Mouse (Mus musculus) lung, postnatal 0 days (tissue): ENCODE data around the gene Nsd2. TPM values are rescaled to one million over a fixed set of nuclear protein-coding genes. Genes with fewer than 3 reads are reported as not detected.
"Not testable (repeated sequence)": the region's sequence is repeated elsewhere in the genome, so short reads cannot be mapped to it uniquely, and the experiment has no call there.

Experiments
- ATAC-seq: fragments of 200-750 bp; cut with Nextera tagmentation; 2 replicates; pipeline ENCODE4 v1.8.0; 2017; ENCODE audit warnings: moderate library complexity
- DNase-seq: peaks from one replicate; pipeline ENCODE4 v3.0.0-alpha.2; 2016; ENCODE audit warnings: low spot score
- H3K27ac ChIP-seq: fragments of 300-500 bp; sonication (generic); 2 replicates; pipeline ENCODE4 v1.5.1; 2014; ENCODE audit warnings: antibody characterized with exemption, mild to moderate bottlenecking, low read length, mixed read lengths
- H3K27me3 ChIP-seq: fragments of 300-500 bp; sonication (generic); replicated peaks from 2 replicates; pipeline ENCODE4 v1.6.1; 2014; ENCODE audit warnings: low read length, mixed read lengths; ENCODE audit not compliant: insufficient read depth
- H3K36me3 ChIP-seq: fragments of 300-500 bp; sonication (generic); 2 replicates; pipeline ENCODE4 v1.6.1; 2014; ENCODE audit warnings: low read length, mixed read lengths; ENCODE audit not compliant: insufficient read depth
- H3K4me1 ChIP-seq: fragments of 300-500 bp; sonication (generic); 2 replicates; pipeline ENCODE4 v1.6.1; 2014; ENCODE audit warnings: antibody characterized with exemption, low read depth, low read length, mixed read lengths; ENCODE audit not compliant: insufficient read depth
- H3K4me2 ChIP-seq: fragments of 300-500 bp; sonication (generic); replicated peaks from 2 replicates; pipeline ENCODE4 v1.6.1; 2014; ENCODE audit warnings: low read depth, mild to moderate bottlenecking, low read length, moderate library complexity, mixed read lengths
- H3K4me3 ChIP-seq: fragments of 300-500 bp; sonication (generic); 2 replicates; pipeline ENCODE4 v1.5.1; 2014; ENCODE audit warnings: low read depth, low read length
- H3K9ac ChIP-seq: fragments of 300-500 bp; sonication (generic); replicated peaks from 2 replicates; pipeline ENCODE4 v1.6.1; 2014; ENCODE audit warnings: low read depth, mild to moderate bottlenecking
- H3K9me3 ChIP-seq: fragments of 300-500 bp; sonication (generic); 2 replicates; pipeline ENCODE4 v1.6.1; 2016; ENCODE audit warnings: low read length, mixed read lengths
- CTCF ChIP-seq: IDR thresholded peaks from 2 replicates; pipeline ENCODE4 v1.5.1; 2016; ENCODE audit warnings: antibody characterized with exemption, mild to moderate bottlenecking
- EP300 ChIP-seq: IDR thresholded peaks from 2 replicates; pipeline ENCODE4 v1.6.1; 2016; ENCODE audit warnings: antibody characterized with exemption, mild to moderate bottlenecking, control low read depth
- WGBS: fragments of 180-500 bp; shearing (Covaris S2); extraction: QIAGEN DNeasy Blood & Tissue Kit; methylation state at CpG from one replicate; pipeline ENCODE4 v1.1.7; 2014; 5-methylcytosine and 5-hydroxymethylcytosine counted together
- polyA plus RNA-seq: library from polyadenylated mRNA; unstranded; fragments of >200 nt; fragmentation: Nextera tagmentation; extraction: Ambion mirVana; gene quantifications from 2 replicates; pipeline ENCODE4 v1.2.1, GENCODE M21; 2015

Nsd2 gene
- polyA plus RNA-seq, 1 experiment from 2014 or later = 13.5 TPM

GRCm38 (mm10) chr5:33900101-33900500 is 79.6 kb downstream of the Nsd2 start:
- H3K9ac ChIP-seq = no peak overlapping the region
- no peak overlapping the region for H3K4me3 ChIP-seq
- no peak overlapping the region for H3K27ac ChIP-seq
- no peaks in the 10 kb centered on the region for H3K9me3 ChIP-seq
- no peak overlapping the region for H3K4me2 ChIP-seq
- no peaks in the 10 kb centered on the region for H3K27me3 ChIP-seq
- no peaks in the 10 kb centered on the region for H3K4me1 ChIP-seq
- ATAC-seq (no peak), DNase-seq (no peak)
- TF ChIP-seq EP300 = no peak
- no peak for TF ChIP-seq CTCF
- peaks cover 62% of the 10 kb centered on the region for H3K36me3 ChIP-seq
- 88% methylated on average over 3 of the region's 3 CpGs for WGBS

- Histone ChIP-seq H3K9ac (no peak overlapping the region), H3K9me3 (no peaks in the 10 kb centered on the region), H3K36me3 (peaks cover 57% of the 10 kb centered on the region), H3K27ac (no peak overlapping the region), H3K4me1 (no peaks in the 10 kb centered on the region), H3K4me2 (no peak overlapping the region), H3K27me3 (no peaks in the 10 kb centered on the region), H3K4me3 (no peak overlapping the region)
- no peak for DNase-seq
- ATAC-seq = no peak
- TF ChIP-seq CTCF (no peak), EP300 (no peak)
- 95% methylated on average over 9 of the region's 9 CpGs for WGBS
Measured at GRCm38 (mm10) chr5:33900701-33901263, 80.3 kb downstream of the Nsd2 start.

GRCm38 (mm10) chr5:33901278-33901677 is 80.8 kb downstream of the Nsd2 start:
- Histone ChIP-seq H3K27ac (no peak overlapping the region), H3K4me1 (no peaks in the 10 kb centered on the region), H3K9ac (no peak overlapping the region), H3K36me3 (peaks cover 57% of the 10 kb centered on the region), H3K4me3 (no peak overlapping the region), H3K9me3 (no peaks in the 10 kb centered on the region), H3K4me2 (no peak overlapping the region), H3K27me3 (no peaks in the 10 kb centered on the region)
- WGBS = 89% methylated on average over 3 of the region's 3 CpGs
- TF ChIP-seq CTCF (no peak), EP300 (no peak)
- DNase-seq = no peak
- ATAC-seq = no peak

- H3K4me3 ChIP-seq = no peak overlapping the region
- WGBS = 87% methylated on average over 2 of the region's 2 CpGs
- ATAC-seq = no peak
- no peak overlapping the region for H3K9ac ChIP-seq
- peaks cover 49% of the 10 kb centered on the region; the same call in 1 of the 2 replicates for H3K36me3 ChIP-seq
- no peak overlapping the region for H3K27ac ChIP-seq
- H3K9me3 ChIP-seq = no peaks in the 10 kb centered on the region
- DNase-seq = no peak
- no peak for TF ChIP-seq EP300
- no peak for TF ChIP-seq CTCF
- no peaks in the 10 kb centered on the region for H3K4me1 ChIP-seq
- H3K27me3 ChIP-seq = no peaks in the 10 kb centered on the region
- H3K4me2 ChIP-seq = no peak overlapping the region
Measured at GRCm38 (mm10) chr5:33902696-33903095, 82.2 kb downstream of the Nsd2 start.

- Histone ChIP-seq H3K9ac (no peak overlapping the region), H3K9me3 (no peaks in the 10 kb centered on the region), H3K4me1 (no peaks in the 10 kb centered on the region), H3K4me2 (no peak overlapping the region), H3K27ac (no peak overlapping the region), H3K4me3 (no peak overlapping the region), H3K36me3 (peaks cover 44% of the 10 kb centered on the region; the same call in 1 of the 2 replicates), H3K27me3 (no peaks in the 10 kb centered on the region)
- TF ChIP-seq CTCF = no peak
- TF ChIP-seq EP300 = no peak
- ATAC-seq (no peak), DNase-seq (no peak)
- WGBS = 89% methylated on average over 9 of the region's 9 CpGs
Measured at GRCm38 (mm10) chr5:33903176-33903575, 82.7 kb downstream of the Nsd2 start.

- H3K27ac ChIP-seq, H3K4me3 ChIP-seq, DNase-seq, H3K27me3 ChIP-seq, H3K4me2 ChIP-seq, H3K9ac ChIP-seq, H3K9me3 ChIP-seq, H3K4me1 ChIP-seq, ATAC-seq: not testable (repeated sequence)
- peaks cover 25% of the 10 kb centered on the region; the same call in 1 of the 2 replicates for H3K36me3 ChIP-seq
Measured at GRCm38 (mm10) chr5:33915031-33915430, 94.5 kb downstream of the Nsd2 start.

GRCm38 (mm10) chr5:33916616-33917015 is 96.1 kb downstream of the Nsd2 start:
- not testable (repeated sequence) for DNase-seq, H3K9ac ChIP-seq, H3K27me3 ChIP-seq, H3K4me2 ChIP-seq, H3K4me3 ChIP-seq, ATAC-seq, H3K9me3 ChIP-seq, H3K4me1 ChIP-seq, H3K27ac ChIP-seq
- peaks cover 34% of the 10 kb centered on the region for H3K36me3 ChIP-seq
- WGBS = 92% methylated on average over 2 of the region's 2 CpGs
